Mouse (Mus musculus) heart, adult 2 months (tissue): ENCODE results near the gene Eif4b.

Experiments
- CTCF ChIP-seq: fragments of 200-600 bp; IDR thresholded peaks from 2 replicates; pipeline ENCODE4 v1.8.1; 2022; ENCODE audit warnings: antibody characterized with exemption, mild to moderate bottlenecking, moderate library complexity
- EP300 ChIP-seq: fragments of 200-500 bp; IDR thresholded peaks from 2 replicates; pipeline ENCODE4 v1.6.1; 2011; ENCODE audit warnings: low read depth, low read length, control low read depth; ENCODE audit not compliant: insufficient read depth
- POLR2A ChIP-seq: fragments of 200-500 bp; IDR thresholded peaks from 2 replicates; pipeline ENCODE4 v1.6.1; 2011; ENCODE audit warnings: mild to moderate bottlenecking, low read depth, low read length, control low read depth; ENCODE audit not compliant: insufficient read depth

DNA sequence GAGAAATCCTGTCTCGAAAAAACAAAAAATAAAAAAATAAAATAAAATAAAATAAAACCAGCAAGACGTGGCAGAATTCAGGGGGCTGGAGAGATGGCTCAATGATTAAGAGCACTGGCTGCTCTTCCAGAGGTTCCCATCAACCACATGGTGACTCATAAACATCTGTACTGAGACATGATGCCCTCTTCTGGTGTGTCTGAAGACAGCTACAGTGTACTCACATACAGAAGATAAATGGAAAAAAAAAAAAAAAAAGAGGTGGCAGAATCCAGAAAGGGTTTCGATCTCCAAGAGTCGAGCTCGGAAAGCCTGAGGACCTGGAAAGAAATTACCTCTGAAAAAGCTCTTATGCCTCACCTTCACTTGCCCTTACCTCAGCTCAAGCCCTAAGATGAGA, 67.5 kb downstream of the Eif4b start:
- TF ChIP-seq CTCF (no peak), POLR2A (no peak), EP300 (no peak)
